Mouse (Mus musculus) bone marrow macrophage, adult 2 months (primary cell): ENCODE measurements around the gene Pomgnt2.

Experiments
- CTCF ChIP-seq: IDR thresholded peaks from 2 replicates; pipeline ENCODE4 v1.5.1; 2012; ENCODE audit warnings: low read depth, mild to moderate bottlenecking, low read length, moderate library complexity
- POLR2A ChIP-seq: IDR thresholded peaks from 2 replicates; pipeline ENCODE4 v1.6.1; 2012; ENCODE audit warnings: mild to moderate bottlenecking, low read depth, low read length, borderline replicate concordance

DNA sequence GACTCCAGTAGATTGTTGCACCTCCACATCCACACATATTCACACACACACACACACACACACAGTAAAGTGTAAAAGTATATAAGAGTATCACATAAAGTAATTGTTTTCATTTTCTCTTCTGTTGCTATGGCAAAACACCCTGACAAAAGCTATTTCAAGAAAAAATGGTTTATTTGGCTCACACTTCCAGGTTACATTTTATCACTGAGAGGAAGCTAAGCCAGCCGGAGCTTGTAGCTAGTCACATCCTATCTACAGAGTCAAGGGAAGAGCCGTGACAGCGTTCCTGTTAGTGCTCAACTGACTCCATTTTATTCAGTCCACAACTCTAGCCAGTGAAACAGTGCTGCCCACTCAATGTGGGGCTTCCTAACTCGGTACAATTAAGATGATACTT, 48.5 kb downstream of the Pomgnt2 start:
- no peak for TF ChIP-seq CTCF
- no peak for TF ChIP-seq POLR2A
